Mouse (Mus musculus) ovary, postnatal 14 days (tissue): ENCODE measurements around the gene Psrc1.

Experiments used
- DNase-seq: peaks from one replicate; pipeline ENCODE4 v3.0.0; 2022; ENCODE audit warnings: low spot score

The Psrc1 gene

GRCm38 (mm10) chr3:108383485-108384354 is at the start of gene Psrc1:
Psrc1 (plus strand) TSS chr3:108383839.
- peak; percentile 74 for DNase-seq

GRCm38 (mm10) chr3:108336878-108337277 is 46.8 kb upstream of the Psrc1 start:
- DNase-seq, result no peak

DNA sequence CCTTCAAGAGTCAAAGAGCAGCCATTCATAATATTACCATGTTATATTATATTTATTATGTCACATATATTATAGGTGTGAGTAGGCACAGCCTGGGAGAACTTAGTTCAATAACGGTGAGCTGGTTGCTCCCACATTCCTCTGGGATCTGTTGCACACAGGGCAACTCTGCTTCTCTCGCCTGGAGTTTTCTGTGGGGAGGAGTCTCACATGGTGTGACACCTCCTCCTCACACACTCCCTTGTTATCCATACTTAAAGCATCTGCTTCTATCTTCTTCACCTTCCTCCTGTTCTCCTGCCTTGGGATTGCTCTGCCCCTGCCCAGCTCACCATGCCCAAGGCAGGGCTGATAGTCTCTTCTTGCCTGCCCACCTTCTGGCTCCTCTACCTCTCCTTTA is 42.6 kb upstream of the Psrc1 start:
- DNase-seq, result no peak

GRCm38 (mm10) chr3:108342185-108342584 is 41.5 kb upstream of the Psrc1 start:
- no peak for DNase-seq

DNA sequence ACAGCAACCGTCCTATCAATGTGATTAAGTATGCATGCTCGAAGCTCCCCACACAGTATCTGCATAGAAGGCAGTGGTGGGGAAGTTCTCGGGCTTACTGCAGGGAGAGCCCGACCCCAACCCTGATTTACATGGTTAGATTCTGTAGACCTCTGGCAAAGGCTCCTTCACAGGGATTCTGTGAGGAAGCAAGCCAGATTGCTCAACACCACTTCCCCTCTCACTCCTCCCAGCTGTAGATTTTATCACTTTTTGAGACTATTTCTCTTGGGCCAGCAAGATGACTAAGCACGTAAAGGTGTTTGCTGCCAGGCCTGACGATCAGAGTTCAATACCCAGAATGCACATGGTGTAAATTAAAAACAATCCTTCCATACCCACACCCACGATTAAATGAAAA is 37.8 kb upstream of the Psrc1 start:
- DNase-seq, result no peak

- no peak for DNase-seq
These were observed 35.3 kb upstream of the Psrc1 start for GRCm38 (mm10) chr3:108348376-108348775.

DNA sequence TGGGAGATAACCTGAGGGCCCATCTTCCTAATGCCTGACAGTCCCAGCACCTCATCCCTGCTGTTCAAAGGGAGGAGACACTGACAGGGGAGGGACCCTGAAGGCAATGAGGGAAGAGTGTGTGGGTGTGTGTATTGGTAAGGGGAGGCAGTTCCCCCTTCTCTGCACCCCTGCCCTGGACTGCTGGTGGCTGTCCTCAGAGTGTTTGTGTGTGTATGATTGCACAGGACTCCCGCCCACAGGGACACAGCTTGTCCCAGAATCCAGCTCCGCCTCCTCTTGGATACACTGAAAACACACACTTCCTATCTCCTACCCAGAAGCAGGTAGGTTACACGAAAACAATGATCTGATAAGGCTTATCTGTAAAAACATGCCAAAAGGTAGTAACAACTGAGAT is 28.4 kb upstream of the Psrc1 start:
- no peak for DNase-seq

- DNase-seq, result no peak
These were observed 26.6 kb upstream of the Psrc1 start for GRCm38 (mm10) chr3:108357051-108357450.

GRCm38 (mm10) chr3:108358445-108358844 is 25.2 kb upstream of the Psrc1 start:
- no peak for DNase-seq

GRCm38 (mm10) chr3:108360894-108361293 is 22.7 kb upstream of the Psrc1 start:
- DNase-seq, result no peak

DNA sequence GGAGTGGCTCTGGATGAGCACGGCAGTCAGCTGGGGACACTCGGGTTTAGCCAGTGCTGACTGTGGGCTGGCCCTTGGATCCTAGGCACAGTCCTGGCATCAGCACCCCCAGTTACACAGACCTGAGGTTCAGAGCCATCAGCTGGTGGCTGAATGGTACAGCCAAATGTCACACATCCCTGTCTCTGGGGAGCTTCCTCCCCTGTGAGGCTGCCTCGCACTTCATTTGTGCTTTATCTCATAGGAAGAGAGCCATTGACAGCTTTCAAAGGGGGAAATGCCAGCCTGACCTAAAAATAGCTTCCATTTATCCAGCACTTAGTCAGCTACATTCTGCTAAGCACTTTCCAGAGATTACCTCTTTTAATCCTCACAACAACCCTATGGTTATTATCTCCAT is 20.0 kb upstream of the Psrc1 start:
- no peak for DNase-seq

DNA sequence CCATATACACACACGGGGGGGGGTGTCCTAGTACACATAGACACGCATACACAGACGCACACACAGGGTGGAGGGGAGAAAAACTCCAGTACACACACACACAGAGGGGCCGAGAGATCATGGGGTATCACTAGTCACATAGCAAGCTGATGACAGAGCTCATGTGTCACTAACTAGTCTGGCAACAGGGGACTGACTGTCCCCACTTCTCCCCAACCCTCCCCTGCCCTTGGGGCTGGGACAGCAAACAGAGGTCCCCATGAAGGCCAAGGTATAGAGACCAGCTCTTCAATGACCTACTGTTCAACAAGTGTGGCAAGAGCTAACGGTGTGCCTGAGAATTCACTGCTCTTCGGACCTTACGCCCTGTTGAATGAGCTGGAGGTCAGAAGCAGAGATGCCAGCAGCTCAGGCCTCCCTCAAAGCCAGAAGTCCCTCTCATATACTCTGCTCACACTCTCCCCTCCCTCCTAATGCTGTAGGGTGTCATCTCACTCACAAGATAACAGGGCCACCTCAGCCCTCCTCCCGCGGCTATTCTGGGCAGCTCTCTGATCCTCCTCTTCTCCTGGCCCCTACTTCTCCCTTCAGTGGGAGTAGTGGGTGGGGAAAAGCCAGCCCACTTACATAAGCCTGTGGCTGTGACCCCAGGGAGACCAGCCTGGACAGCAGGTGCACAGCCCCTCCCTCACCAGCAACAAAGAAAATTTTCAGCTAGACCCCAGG is 19.2 kb upstream of the Psrc1 start, which contains the start of gene Mybphl:
Gene Mybphl (plus strand): TSS at position 642 of the 726 bp plus-strand sequence.
- DNase-seq, result no peak

DNA sequence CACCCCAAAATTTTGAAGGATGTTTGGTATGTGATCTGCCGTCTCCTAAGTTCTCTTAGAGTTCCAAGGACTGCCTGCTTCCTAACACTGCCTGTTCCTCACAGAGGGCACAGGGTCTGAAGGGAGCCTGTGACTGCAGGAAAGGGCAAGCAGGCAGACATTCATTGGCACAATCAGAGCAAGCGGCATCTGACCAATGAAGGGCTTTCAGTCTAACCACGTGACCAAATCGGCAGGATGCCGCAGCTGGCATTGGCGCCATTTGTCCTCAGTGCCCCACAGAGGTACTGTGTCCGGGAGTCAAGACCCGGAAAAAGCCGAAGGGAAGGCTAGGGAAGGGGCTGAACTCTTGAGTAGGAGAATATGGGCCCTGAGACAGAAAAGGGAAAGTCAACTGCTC is 16.5 kb upstream of the Psrc1 start:
- no peak for DNase-seq

DNA sequence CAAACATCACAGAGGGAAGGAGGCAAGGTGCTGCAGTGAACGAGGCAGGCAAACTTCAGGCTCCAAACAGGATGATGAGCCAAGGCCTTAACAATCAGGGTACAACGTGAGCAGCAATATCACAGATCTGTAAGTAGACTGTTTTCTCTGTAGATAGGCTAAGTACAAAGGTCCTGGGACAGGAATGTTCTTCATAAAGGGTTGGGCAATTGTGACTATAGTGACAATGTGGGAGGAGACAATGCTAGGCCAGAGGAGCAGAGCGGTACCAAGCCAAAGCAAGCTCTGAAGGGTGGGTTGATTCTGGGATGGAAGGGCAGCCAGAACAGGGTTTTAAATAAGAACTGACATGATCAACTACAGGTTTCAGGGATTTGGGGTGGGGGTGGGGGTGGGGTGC is 15.8 kb upstream of the Psrc1 start:
- DNase-seq, result no peak

GRCm38 (mm10) chr3:108368721-108369120 is 14.9 kb upstream of the Psrc1 start:
- no peak for DNase-seq

DNA sequence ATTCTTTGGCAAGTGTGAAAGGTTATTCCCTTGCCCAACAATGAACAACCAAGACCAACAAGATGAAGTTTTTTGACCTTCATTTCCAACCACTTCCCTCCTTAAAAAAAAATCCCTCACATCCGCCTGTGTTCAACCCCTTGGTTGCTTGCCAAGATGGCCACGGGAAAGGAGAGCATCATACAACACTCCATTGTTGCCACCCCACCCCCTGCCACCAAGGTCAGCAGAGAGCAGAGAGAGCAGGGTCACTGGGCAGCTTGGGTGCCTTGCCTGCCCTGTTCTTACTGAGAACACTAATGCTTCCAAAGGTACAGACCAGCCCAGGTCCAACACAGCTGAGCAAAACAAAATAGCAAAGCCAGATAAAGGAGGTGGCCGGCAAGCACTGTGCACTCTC is 11.4 kb upstream of the Psrc1 start:
- no peak for DNase-seq

DNA sequence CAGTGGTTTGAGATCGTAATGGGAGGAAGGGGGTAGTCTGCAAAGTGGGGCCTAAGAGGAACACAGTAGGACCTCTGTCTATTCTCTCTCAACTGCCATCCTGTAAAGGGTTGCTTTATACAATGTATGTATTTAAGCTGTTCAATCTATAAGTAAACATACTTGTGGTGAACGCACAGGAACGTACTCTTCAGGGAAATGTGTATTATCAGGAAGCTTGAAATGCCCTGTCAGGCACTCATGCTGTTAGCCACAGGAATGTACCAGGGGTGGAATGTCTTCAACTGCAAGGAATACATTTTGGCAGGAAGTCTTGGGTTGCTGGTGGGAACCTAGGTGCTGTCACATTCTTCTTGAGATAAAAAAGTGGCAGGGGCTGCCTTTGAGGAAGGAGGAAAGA is 10.9 kb upstream of the Psrc1 start:
- DNase-seq, result no peak

DNA sequence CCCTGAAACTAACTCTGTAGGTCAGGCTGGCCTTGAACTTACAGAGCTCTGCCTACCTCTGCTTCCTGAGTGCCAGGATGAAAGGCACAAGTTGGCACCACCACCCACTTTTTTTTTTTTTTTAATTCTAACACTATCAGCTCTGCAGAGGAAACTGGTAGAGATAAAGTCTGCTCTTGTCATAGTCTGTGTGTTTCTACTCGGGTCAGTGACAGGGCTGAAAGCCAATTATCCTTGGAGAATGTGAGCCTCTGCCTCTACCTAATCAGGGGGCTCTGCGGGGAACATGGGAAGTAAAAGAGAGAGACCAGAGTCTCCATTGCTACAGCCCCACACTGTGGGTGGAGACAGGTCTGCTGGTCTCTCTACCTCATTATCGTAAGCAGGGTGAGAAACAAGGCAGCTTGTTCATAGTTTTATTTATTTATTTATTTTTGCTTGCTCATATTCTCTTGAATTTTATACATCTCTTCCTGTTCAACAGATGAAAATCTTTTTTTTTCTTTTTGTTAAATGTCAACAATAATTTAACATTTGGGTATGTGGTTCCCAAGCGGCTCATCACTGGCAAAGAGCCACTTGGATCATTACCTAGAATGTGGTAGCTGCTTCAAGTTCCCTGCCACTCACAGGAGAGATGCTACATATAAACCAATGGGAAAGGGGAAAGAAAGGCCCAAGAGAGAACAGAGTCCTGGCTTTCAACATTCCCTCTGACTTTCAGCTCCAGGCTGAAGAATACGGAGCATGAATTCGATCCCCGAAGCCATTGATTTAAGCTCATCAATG is 4.6 kb upstream of the Psrc1 start:
- DNase-seq, result no peak

DNA sequence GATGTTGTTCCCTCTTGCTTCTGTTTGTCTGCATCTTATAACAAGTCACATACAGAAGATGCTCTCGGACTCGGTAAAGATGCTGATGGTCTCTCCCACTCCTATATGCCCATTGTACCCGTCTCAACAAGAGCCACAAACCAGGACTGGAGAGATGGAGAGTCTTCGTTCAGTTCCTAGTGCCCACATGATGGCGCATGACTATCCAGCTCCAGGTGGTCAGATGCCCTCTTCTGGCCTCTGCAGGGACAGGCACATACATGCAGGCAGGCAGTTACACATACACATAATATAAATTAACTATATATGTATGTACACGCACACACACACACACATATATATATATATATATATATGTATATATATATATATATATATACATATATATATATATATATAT is 2.9 kb upstream of the Psrc1 start:
- no peak for DNase-seq

- DNase-seq, result no peak
These were observed 1.4 kb upstream of the Psrc1 start for GRCm38 (mm10) chr3:108381945-108382875.

GRCm38 (mm10) chr3:108384425-108384824 is 786 bp downstream of the Psrc1 start:
- no peak for DNase-seq
